Mouse (Mus musculus) small intestine, adult 10 weeks (tissue): ENCODE measurements around the gene D2hgdh. TPM values are rescaled to one million over a fixed set of nuclear protein-coding genes. Genes with fewer than 3 reads are reported as not detected.

Source experiments
- polyA plus RNA-seq: library from polyadenylated mRNA; stranded (reverse); fragments of 350-450 nt; fragmentation: Illumina TruSeq; extraction: RNeasy Lipid Tissue Mini Kit (QIAGEN cat#74804); gene quantifications from one replicate; pipeline ENCODE4 v1.2.3, GENCODE M21; 2014; ENCODE audit warnings: low replicate concordance

D2hgdh gene
- 18.9 TPM for polyA plus RNA-seq

DNA sequence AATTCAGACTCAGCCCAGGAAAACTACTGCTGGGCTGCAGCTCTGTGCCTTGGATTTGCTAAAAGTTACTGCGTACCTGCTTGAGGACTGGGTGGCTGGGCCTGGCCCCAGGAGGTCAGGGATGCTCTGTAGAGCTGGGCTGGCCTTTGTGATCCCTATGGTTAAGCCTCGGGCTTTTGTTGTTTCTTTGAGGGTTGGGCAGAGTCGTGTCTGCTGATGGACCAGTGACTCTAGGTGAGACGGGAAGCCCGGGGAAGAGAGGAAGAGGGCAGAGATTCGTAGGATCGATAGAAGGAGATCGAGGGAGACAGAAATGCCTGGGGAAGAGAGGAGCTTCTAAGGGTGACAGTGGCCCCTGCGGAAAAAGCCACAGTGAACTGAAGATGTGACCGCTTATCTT lies at the start of gene D2hgdh:
D2hgdh (plus strand) TSS at position 301 of the 400 bp plus-strand sequence.

GRCm38 (mm10) chr1:93801741-93802238 lies 22.9 kb upstream of the D2hgdh start, which contains the start of gene Dtymk:
TSS of gene Dtymk (minus strand) at chr1:93801934.

DNA sequence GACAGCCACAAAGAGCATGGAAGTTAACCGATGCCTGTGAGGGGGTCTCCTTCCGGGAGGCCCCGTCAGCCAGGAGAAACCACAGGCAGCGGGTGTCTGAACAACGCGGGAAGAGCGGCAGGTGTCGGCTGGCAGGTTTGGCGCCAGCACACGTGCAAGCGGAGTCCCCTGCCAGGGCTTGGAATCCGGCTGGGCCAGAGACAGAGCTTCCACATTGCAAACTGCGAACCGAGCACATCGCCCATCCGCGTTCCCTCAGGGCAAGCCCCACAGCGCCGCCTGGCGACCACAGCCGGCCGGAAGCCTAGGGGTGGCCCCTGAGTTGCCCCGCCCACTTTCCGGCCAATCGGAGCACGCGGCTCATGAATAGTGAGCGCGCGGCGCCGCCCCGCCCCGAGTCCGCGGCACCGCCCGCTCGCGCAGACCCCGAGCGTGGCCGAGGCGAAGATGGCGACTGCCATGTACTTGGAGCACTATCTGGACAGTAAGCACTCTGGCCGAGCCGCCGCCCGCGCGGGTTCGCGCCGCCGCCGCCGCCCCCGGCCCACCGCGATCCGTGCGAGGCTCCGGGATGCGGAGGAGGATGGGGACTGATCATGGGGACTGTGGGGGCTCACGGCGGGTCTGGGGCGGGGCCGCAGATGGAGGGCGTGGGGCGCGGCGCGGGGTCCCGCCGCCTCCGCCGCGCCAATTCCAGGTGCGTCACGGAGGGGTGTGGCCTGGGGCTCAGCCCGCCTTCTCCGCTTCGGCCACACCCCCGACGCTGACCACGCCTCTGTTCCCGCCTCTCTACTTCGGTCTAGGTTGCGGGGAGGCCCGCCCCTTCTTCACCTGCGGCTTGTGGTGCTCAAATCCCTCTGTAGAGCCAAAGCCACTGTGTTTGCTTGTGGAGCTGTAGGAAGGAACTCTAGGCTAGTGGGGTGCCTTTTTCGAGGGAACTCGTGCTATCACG lies 20.9 kb upstream of the D2hgdh start, which contains the start of gene Ing5:
Ing5 (plus strand) TSS at position 410 of the 952 bp plus-strand sequence.

DNA sequence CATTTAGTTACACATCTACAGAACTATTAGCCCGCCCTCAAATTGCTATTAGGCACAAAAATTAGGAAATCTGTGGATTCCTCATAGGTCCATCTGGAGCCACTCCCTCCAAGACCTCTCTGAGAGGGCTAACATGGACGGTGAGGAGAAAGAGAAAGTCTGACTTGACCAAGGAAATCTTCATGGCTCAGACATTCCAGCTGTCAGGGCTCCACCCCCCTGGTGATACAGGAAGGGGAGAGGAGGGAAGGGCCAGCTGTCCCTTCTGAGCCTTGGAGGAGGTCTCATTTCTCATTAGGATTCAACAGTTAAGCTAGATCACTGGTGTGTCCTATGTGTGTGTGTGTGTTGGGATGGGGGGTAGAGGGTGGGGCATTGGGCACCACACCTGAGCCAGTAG lies 36.3 kb downstream of the D2hgdh start, which contains the start of gene Gal3st2:
Gal3st2 (plus strand) TSS at position 259 of the 400 bp plus-strand sequence.

Other genes starting within 250 kb of the D2hgdh start
- gene Stk25, start 166.2 kb upstream of the D2hgdh start, polyA plus RNA-seq = 26.4 TPM
- 0.78 TPM for gene Bok, start 139.2 kb upstream of the D2hgdh start, polyA plus RNA-seq
- gene Atg4b, start 73.4 kb upstream of the D2hgdh start, polyA plus RNA-seq = 40.0 TPM
- 10.1 TPM for gene Thap4, start 70.0 kb upstream of the D2hgdh start, polyA plus RNA-seq
- gene Dtymk, start 23.0 kb upstream of the D2hgdh start, polyA plus RNA-seq = 31.5 TPM
- gene Ing5, start 20.9 kb upstream of the D2hgdh start, polyA plus RNA-seq = 6.6 TPM
- 140 TPM for gene Gal3st2, start 36.4 kb downstream of the D2hgdh start, polyA plus RNA-seq
- gene Gal3st2b, start 93.4 kb downstream of the D2hgdh start, polyA plus RNA-seq = 30.6 TPM
- gene Gal3st2c, start 165.6 kb downstream of the D2hgdh start, polyA plus RNA-seq = 0.56 TPM
- not detected for gene Neu4, start 195.5 kb downstream of the D2hgdh start, polyA plus RNA-seq
- gene Pdcd1, start 227.6 kb downstream of the D2hgdh start, polyA plus RNA-seq = not detected